Mouse (Mus musculus): ENCODE data around the gene Lrrc38.

DNA sequence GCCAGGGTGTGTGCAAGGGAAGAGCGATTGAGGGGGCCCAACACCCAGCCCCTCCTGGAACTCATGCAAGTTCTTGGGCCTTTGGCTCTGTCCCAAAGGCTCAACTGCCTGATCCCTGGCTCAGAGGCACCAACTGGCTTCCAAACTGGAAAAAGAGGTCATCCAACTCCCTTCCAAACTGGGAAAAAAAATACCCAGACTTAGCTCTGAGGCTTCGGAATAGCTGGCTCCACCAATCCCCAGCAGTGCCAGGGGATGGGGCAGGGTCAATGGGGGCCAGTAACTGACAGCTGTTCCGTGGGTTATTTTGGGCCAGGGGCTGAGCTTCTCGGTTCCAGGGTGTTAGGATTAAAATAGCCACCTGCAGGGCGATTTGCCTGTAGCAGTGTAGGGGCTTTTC lies 879 bp upstream of the Lrrc38 start:
- TF ChIP-seq TCF12 (IDR thresholded peaks at IDR 0.05; ENCODE audit: low read depth, low read length) (no peak), SIN3A (IDR thresholded peaks at IDR 0.05; ENCODE audit: low read length) (no peak), POLR2A (IDR thresholded peaks at IDR 0.05; ENCODE audit: low read depth, low read length) (no peak), CTCF (conservative IDR thresholded peaks at IDR 0.05 in 1 of 2, IDR thresholded peaks at IDR 0.05 in 1 of 2; ENCODE audit: low read depth in 2 of 2, low read length in 2 of 2) (no peak), MAFK (IDR thresholded peaks at IDR 0.05; ENCODE audit: insufficient replicate concordance, low read length) (no peak), ZC3H11A (IDR thresholded peaks at IDR 0.05; ENCODE audit: low read depth, low read length) (no peak), NELFE (IDR thresholded peaks at IDR 0.05; ENCODE audit: low read depth, low read length) (no peak), ZNF384 (IDR thresholded peaks at IDR 0.05; ENCODE audit: low read depth, low read length) (no peak), TBP (conservative IDR thresholded peaks at IDR 0.05; ENCODE audit: low read depth, low read length) (no peak), EP300 (IDR thresholded peaks at IDR 0.05; ENCODE audit: low read length) (no peak)
